Mouse (Mus musculus) common myeloid progenitor, adult 5-6 weeks (primary cell): ENCODE measurements around the gene Pon1. TPM values are rescaled to one million over a fixed set of nuclear protein-coding genes. Genes with fewer than 3 reads are reported as not detected.

Experiments used
- ATAC-seq: replicated peaks from 2 replicates; pipeline ENCODE4 v1.8.0; 2016; ENCODE audit warnings: low read depth, mild to moderate bottlenecking, moderate TSS enrichment, inconsistent platforms; ENCODE audit not compliant: poor library complexity, severe bottlenecking
- total RNA-seq: library from RNA; stranded (forward); fragments of 200-1000, 187-1606 nt; gene quantifications from 2 replicates; pipeline ENCODE4 v1.2.3, GENCODE M21; 2017

Pon1 gene
- total RNA-seq, 1 experiment from 2014 or later: not detected

- ATAC-seq: no peak
Measured at GRCm38 (mm10) chr6:5179189-5179588, 14.6 kb downstream of the Pon1 start.

DNA sequence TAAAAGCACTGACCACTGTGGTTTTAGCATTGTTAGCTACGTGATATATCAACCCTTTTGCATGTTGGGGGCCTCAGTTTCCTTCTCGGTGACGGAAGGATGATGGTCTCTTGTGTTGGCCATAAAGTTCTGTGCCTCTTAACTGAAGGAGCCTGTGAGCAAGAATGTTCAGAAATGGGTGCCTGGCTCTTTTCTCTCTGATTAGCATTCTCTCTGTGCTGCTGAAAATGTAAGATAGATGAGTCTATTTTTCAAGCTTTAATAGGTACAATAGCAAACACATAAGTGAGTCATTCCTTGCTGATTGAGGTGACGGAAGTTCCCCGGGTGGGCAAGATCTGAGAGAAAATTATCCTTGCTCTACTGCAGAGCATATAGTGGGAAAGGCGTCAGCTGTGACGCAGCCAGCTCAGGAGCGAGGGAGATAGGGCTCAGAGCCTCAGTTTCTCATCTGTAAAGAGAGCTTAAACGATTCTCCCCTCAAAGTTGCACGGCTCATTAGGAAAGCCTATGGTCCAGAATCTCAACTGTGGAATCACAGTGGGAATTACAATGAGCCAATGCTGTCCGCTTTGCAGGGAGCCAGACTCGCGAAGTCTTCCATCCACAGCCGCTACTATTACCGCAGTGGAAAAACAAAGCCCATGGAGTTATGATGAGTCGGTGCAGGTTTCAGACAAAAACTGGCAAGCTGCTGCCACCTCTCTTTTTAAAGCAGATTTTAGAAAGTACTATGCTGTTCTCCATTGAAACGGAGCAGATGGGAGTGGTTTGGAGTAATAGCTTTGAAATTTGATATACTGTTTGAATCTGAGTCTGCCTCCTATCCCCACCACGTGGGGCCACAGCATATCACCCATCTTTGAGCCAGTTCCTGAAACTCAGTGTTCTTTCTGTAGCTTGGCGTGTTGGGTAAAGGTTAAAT, 15.5 kb downstream of the Pon1 start:
- ATAC-seq: no peak

GRCm38 (mm10) chr6:5174179-5174812, 19.4 kb downstream of the Pon1 start:
- ATAC-seq: peak; percentile 87

- no peak for ATAC-seq
Measured at GRCm38 (mm10) chr6:5172571-5172970, 21.2 kb downstream of the Pon1 start.

DNA sequence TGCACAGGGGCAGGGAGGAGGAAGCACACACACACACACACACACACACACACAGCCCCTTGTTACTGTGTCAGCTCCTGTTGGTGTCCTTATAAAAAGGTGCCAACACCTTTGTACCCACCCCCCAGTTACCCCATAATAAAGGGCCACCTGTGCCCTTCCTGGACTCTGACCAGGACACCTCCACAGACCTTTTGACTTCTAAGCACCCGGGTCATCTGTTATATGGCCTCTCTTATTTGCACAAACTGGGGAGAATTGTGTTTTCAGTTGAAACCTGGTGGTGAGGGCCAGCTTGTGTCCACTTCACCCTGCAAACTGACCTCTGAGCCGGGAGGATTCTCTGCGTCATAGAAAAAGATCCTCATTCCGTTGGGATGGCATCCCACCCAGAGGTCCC, 22.3 kb downstream of the Pon1 start:
- no peak for ATAC-seq

- no peak for ATAC-seq
Measured at GRCm38 (mm10) chr6:5168158-5168557, 25.6 kb downstream of the Pon1 start.

- peak; percentile 80 for ATAC-seq
Measured at GRCm38 (mm10) chr6:5167051-5167677, 26.6 kb downstream of the Pon1 start.

DNA sequence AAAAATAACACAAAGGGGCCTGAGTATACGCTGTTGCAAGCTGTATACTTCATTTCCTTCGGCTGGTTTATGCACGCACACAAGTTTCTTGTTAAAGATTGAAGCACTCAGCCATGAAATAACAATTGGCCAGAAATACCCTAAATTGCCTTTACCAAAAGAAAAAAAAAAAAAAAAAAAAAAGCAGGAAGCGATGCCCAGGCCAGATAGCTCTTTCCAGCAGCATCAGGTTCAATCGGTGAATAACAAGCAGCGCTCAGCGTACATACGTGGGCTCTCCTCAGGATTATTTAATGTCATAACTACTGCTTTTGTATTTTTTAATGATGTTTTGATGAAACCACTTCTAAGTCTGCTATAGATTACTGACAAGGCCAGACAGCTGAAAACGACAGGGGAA, 28.9 kb downstream of the Pon1 start:
- peak; percentile 31; the same call in 1 of the 2 replicates for ATAC-seq

GRCm38 (mm10) chr6:5163507-5164144, 30.1 kb downstream of the Pon1 start:
- no peak for ATAC-seq

GRCm38 (mm10) chr6:5162052-5162451, 31.7 kb downstream of the Pon1 start:
- no peak for ATAC-seq

- no peak for ATAC-seq
Measured at GRCm38 (mm10) chr6:5159385-5159791, 34.4 kb downstream of the Pon1 start.

GRCm38 (mm10) chr6:5156541-5157425, 37.0 kb downstream of the Pon1 start:
- peak; percentile 71 for ATAC-seq

DNA sequence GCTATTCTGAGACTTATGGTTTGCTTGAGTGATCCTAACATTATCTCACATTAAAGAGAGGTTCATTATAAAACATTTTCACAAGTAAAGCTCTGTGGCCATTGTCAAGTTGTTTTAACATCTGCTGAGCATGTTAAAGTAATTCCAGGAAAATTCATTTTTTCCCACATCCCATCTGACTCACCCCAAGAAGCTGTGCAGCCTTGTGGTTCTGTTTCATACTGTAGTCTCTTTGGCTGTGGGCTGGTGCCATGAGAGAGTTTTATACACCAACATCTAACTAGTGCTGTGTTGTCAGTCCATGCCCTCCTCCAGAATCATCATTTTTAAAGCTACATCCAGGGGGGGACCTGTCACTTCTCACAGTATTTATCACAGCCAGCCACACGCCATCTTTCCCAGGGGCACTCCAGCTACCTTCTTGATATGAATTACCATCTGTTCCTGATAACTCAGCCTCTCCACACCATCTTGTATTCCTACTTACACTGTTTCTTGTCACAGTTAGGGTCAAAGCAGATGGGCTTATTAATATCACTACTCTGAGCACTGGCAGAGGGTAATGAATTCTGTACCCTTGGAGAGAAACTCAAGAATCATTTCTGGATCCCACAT, 38.3 kb downstream of the Pon1 start:
- ATAC-seq: peak; percentile 40; the same call in 1 of the 2 replicates

DNA sequence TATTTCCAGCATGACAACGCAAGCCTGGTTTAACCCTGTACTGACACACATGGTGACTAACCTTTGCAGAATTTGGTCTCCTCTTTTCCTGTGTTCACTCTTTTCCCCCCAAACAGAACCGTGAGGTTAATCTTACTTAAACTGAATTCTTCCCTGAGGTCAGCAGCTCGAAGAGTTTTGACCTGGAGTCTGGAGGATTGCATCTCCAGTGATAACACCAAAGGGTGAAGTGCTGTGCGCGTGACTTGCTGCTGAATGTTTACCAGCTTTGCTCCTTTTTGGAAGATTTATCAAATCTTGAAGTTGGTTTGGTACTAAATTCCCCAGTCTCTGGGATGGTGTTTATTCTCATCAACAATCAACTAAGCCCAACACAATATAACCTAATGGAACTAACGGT, 39.0 kb downstream of the Pon1 start:
- ATAC-seq: no peak

- ATAC-seq: 0 out of 2 replicates have a peak, but pooled peaks have one; percentile 16
Measured at GRCm38 (mm10) chr6:5152185-5152584, 41.6 kb downstream of the Pon1 start.

- ATAC-seq: no peak
Measured at GRCm38 (mm10) chr6:5151171-5151570, 42.6 kb downstream of the Pon1 start.

GRCm38 (mm10) chr6:5149941-5150340, 43.8 kb downstream of the Pon1 start:
- ATAC-seq: no peak

GRCm38 (mm10) chr6:5147488-5148142, 46.1 kb downstream of the Pon1 start:
- ATAC-seq: peak; percentile 67
